Mouse (Mus musculus): ENCODE measurements at regions not wholly inside any gene's neighbourhood (a gene's known extent, or its start where the extent isn't known, plus 50 kb on each side); places are given as distances from the start of the nearest gene placed in this dataset.

- no peak for DNase-seq (ENCODE audit: low read depth, low spot score)
- no peak for TF ChIP-seq UBTF (IDR thresholded peaks at IDR 0.05; ENCODE audit: borderline replicate concordance, insufficient read depth, low read depth, low read length)
- TF ChIP-seq SIN3A (IDR thresholded peaks at IDR 0.05; ENCODE audit: low read length) = no peak
- no peak for TF ChIP-seq RCOR1 (IDR thresholded peaks at IDR 0.05; ENCODE audit: low read depth, low read length)
- TF ChIP-seq MXI1 (IDR thresholded peaks at IDR 0.05; ENCODE audit: low read depth, low read length) = no peak
- TF ChIP-seq CTCF (IDR thresholded peaks at IDR 0.05 in 2 of 3, conservative IDR thresholded peaks at IDR 0.05 in 1 of 3; ENCODE audit: control insufficient read depth in 1 of 3, insufficient read depth in 1 of 3, low read depth in 2 of 3, low read length in 3 of 3, poor library complexity in 1 of 3, severe bottlenecking in 1 of 3) = no peak
- TF ChIP-seq GATA1 (IDR thresholded peaks at IDR 0.05; ENCODE audit: low read depth, low read length) = no peak
- Histone ChIP-seq H3K4me3 (ENCODE audit: control insufficient read depth in 1 of 2, insufficient read depth in 1 of 2, low read depth in 2 of 2, low read length in 2 of 2) (no peak overlapping the region), H3K4me1 (ENCODE audit: control insufficient read depth in 1 of 2, insufficient read depth in 2 of 2, low read length in 2 of 2) (no peaks in the 10 kb centered on the region), H3K36me3 (ENCODE audit: control insufficient read depth in 1 of 2, insufficient read depth in 2 of 2, low read length in 2 of 2) (no peaks in the 10 kb centered on the region), H3K27ac (ENCODE audit: control insufficient read depth, low read depth, low read length) (no peak overlapping the region), H3K9ac (ENCODE audit: control insufficient read depth, low read depth, low read length, poor library complexity, severe bottlenecking) (no peak overlapping the region), H3K9me3 (replicated peaks; ENCODE audit: insufficient read depth, low read length) (no peaks in the 10 kb centered on the region), H3K27me3 (ENCODE audit: control insufficient read depth in 1 of 2, insufficient read depth in 2 of 2, low read length in 2 of 2) (no peaks in the 10 kb centered on the region), H3K79me2 (ENCODE audit: control insufficient read depth, insufficient read depth, low read length, poor library complexity) (no peaks in the 10 kb centered on the region)
These were observed 135.3 kb downstream of the Pja2 start for GRCm38 (mm10) chr17:64196437-64196836.

GRCm38 (mm10) chr17:64193055-64193454, 138.7 kb downstream of the Pja2 start:
- Histone ChIP-seq H3K36me3 (ENCODE audit: control insufficient read depth in 1 of 2, insufficient read depth in 2 of 2, low read length in 2 of 2) (no peaks in the 10 kb centered on the region), H3K27me3 (ENCODE audit: control insufficient read depth in 1 of 2, insufficient read depth in 2 of 2, low read length in 2 of 2) (no peaks in the 10 kb centered on the region), H3K4me3 (ENCODE audit: control insufficient read depth in 1 of 2, insufficient read depth in 1 of 2, low read depth in 2 of 2, low read length in 2 of 2) (no peak overlapping the region), H3K9me3 (replicated peaks; ENCODE audit: insufficient read depth, low read length) (no peaks in the 10 kb centered on the region), H3K79me2 (ENCODE audit: control insufficient read depth, insufficient read depth, low read length, poor library complexity) (no peaks in the 10 kb centered on the region), H3K9ac (ENCODE audit: control insufficient read depth, low read depth, low read length, poor library complexity, severe bottlenecking) (no peak overlapping the region), H3K4me1 (ENCODE audit: control insufficient read depth in 1 of 2, insufficient read depth in 2 of 2, low read length in 2 of 2) (no peaks in the 10 kb centered on the region), H3K27ac (ENCODE audit: control insufficient read depth, low read depth, low read length) (no peak overlapping the region)
- DNase-seq (ENCODE audit: low read depth, low spot score) = no peak
- TF ChIP-seq HCFC1 (IDR thresholded peaks at IDR 0.05; ENCODE audit: low read depth, low read length) (no peak), MYB (IDR thresholded peaks at IDR 0.05; ENCODE audit: low read depth, low read length) (no peak), SMC3 (IDR thresholded peaks at IDR 0.05; ENCODE audit: low read depth, low read length) (no peak), MAZ (IDR thresholded peaks at IDR 0.05; ENCODE audit: low read depth, low read length) (no peak), MYC (IDR thresholded peaks at IDR 0.05; ENCODE audit: low read depth, low read length) (no peak), RAD21 (IDR thresholded peaks at IDR 0.05; ENCODE audit: low read depth, low read length) (no peak), BHLHE40 (IDR thresholded peaks at IDR 0.05; ENCODE audit: borderline replicate concordance, low read depth, low read length) (no peak), USF1 (IDR thresholded peaks at IDR 0.05; ENCODE audit: low read depth, low read length) (no peak), MEF2A (IDR thresholded peaks at IDR 0.05; ENCODE audit: extremely low read depth, insufficient replicate concordance, low read depth, low read length, poor library complexity, severe bottlenecking) (no peak)

Measured in MEL (cell line).